Mouse (Mus musculus) liver, embryonic 14.5 days (tissue): ENCODE measurements at regions not wholly inside any gene's neighbourhood (a gene's known extent, or its start where the extent isn't known, plus 50 kb on each side); places are given as distances from the start of the nearest gene placed in this dataset.

Experiments used
- CTCF ChIP-seq: IDR thresholded peaks from 2 replicates; pipeline ENCODE4 v1.5.1; 2016; ENCODE audit warnings: antibody characterized with exemption, low read depth, control low read depth
- EP300 ChIP-seq: IDR thresholded peaks from 2 replicates; pipeline ENCODE4 v1.6.1; 2016; ENCODE audit warnings: antibody characterized with exemption, low read depth

DNA sequence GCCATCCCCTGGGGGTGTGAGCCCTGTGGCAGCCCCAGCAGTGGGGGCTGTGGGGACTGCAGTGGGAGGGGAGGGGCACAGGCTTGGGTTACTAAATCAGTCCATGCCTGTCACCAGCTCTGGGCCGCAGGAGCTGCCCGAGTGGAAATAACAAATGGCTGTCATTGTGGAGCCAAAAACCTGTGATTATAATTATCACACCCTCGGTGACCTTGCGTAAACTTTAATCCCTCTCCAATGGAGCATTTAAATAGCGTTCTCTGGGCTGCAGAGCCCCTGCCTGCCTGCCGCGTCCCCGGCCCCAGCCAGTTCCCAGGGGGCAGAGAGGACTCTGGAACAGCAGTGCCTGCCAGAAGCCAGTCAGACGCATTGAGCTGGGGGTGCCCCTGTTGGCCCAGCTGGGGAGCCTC lies 54.4 kb upstream of the Nkx1-1 start:
- TF ChIP-seq CTCF (no peak), EP300 (no peak)
